Mouse (Mus musculus) adipocyte (in vitro differentiated cells): ENCODE measurements at regions not wholly inside any gene's neighbourhood (a gene's known extent, or its start where the extent isn't known, plus 50 kb on each side); places are given as distances from the start of the nearest gene placed in this dataset.
A peak's percentile ranks its signal among the peaks of the same experiment; 100 is the strongest.
"Not testable (repeated sequence)": the region's sequence is repeated elsewhere in the genome, so short reads cannot be mapped to it uniquely, and the experiment has no call there.

Experiments used
- DNase-seq: peaks from one replicate; pipeline ENCODE4 v3.0.0-alpha.2; 2016; ENCODE audit warnings: low spot score

GRCm38 (mm10) chr17:47271979-47272677 is 96.6 kb upstream of the Mrps10 start:
- DNase-seq, result peak; percentile 57

- peak; percentile 4 for DNase-seq
Observed at GRCm38 (mm10) chr17:47269053-47269891, 99.4 kb upstream of the Mrps10 start.

GRCm38 (mm10) chr17:47267843-47268242 is 100.8 kb upstream of the Mrps10 start:
- peak; percentile 5 for DNase-seq

GRCm38 (mm10) chr17:47267076-47267475 is 101.6 kb upstream of the Mrps10 start:
- no peak for DNase-seq

- DNase-seq, result no peak
Observed at GRCm38 (mm10) chr17:47266335-47266734, 102.4 kb upstream of the Mrps10 start.

GRCm38 (mm10) chr17:47262986-47263385 is 105.7 kb upstream of the Mrps10 start:
- DNase-seq, result no peak

GRCm38 (mm10) chr17:47262141-47262540 is 106.5 kb upstream of the Mrps10 start:
- DNase-seq, result no peak

GRCm38 (mm10) chr17:47260976-47261375 is 107.7 kb upstream of the Mrps10 start:
- DNase-seq, result no peak

GRCm38 (mm10) chr17:47258296-47258695 is 110.4 kb upstream of the Mrps10 start:
- DNase-seq, result no peak

- DNase-seq, result no peak
Observed at GRCm38 (mm10) chr17:47255209-47255608, 113.5 kb upstream of the Mrps10 start.

- no peak for DNase-seq
Observed at GRCm38 (mm10) chr17:47254026-47254425, 114.7 kb upstream of the Mrps10 start.

GRCm38 (mm10) chr17:47250001-47250400 is 118.7 kb upstream of the Mrps10 start:
- DNase-seq, result no peak

GRCm38 (mm10) chr17:47249176-47249575 is 119.5 kb upstream of the Mrps10 start:
- DNase-seq, result no peak

- DNase-seq, result peak; percentile 5
Observed at GRCm38 (mm10) chr17:47248053-47248452, 120.6 kb upstream of the Mrps10 start.

- DNase-seq, result no peak
Observed at GRCm38 (mm10) chr17:47247516-47247915, 121.2 kb upstream of the Mrps10 start.

GRCm38 (mm10) chr17:47246605-47247004 is 122.1 kb upstream of the Mrps10 start:
- no peak for DNase-seq

- DNase-seq, result no peak
Observed at GRCm38 (mm10) chr17:47245635-47246034, 123.1 kb upstream of the Mrps10 start.

- DNase-seq, result no peak
Observed at GRCm38 (mm10) chr17:47239086-47239485, 129.6 kb upstream of the Mrps10 start.

GRCm38 (mm10) chr17:47237881-47238280 is 130.8 kb upstream of the Mrps10 start:
- DNase-seq, result not testable (repeated sequence)

- no peak for DNase-seq
Observed at GRCm38 (mm10) chr17:47234343-47234742, 134.3 kb upstream of the Mrps10 start.

- no peak for DNase-seq
Observed at GRCm38 (mm10) chr17:47233003-47233678, 135.5 kb upstream of the Mrps10 start.

GRCm38 (mm10) chr17:47230715-47231114 is 138.0 kb upstream of the Mrps10 start:
- DNase-seq, result no peak

- DNase-seq, result no peak
Observed at GRCm38 (mm10) chr17:47226391-47226790, 142.3 kb upstream of the Mrps10 start.
